Mouse (Mus musculus) neutrophil, adult 5-6 weeks (primary cell): ENCODE measurements around the gene Chfr. TPM values are rescaled to one million over a fixed set of nuclear protein-coding genes. Genes with fewer than 3 reads are reported as not detected.
"Not testable (repeated sequence)": the region's sequence is repeated elsewhere in the genome, so short reads cannot be mapped to it uniquely, and the experiment has no call there.

Source experiments
- ATAC-seq: fragments of 151-379, 151-347 bp; 2 replicates; pipeline ENCODE4 v1.8.0; 2017; ENCODE audit warnings: mild to moderate bottlenecking, moderate TSS enrichment; ENCODE audit not compliant: insufficient number of reproducible peaks, poor library complexity, low FRiP score, severe bottlenecking; ENCODE audit errors: extremely low read depth
- total RNA-seq: library from RNA; stranded (forward); fragments of 200-1000 nt; gene quantifications from 2 replicates; pipeline ENCODE4 v1.2.3, GENCODE M21; 2017

Chfr gene
- total RNA-seq, 1 experiment from 2014 or later: 111 TPM

- ATAC-seq: no peak
These were observed 28.6 kb upstream of the Chfr start for GRCm38 (mm10) chr5:110106901-110107564.

DNA sequence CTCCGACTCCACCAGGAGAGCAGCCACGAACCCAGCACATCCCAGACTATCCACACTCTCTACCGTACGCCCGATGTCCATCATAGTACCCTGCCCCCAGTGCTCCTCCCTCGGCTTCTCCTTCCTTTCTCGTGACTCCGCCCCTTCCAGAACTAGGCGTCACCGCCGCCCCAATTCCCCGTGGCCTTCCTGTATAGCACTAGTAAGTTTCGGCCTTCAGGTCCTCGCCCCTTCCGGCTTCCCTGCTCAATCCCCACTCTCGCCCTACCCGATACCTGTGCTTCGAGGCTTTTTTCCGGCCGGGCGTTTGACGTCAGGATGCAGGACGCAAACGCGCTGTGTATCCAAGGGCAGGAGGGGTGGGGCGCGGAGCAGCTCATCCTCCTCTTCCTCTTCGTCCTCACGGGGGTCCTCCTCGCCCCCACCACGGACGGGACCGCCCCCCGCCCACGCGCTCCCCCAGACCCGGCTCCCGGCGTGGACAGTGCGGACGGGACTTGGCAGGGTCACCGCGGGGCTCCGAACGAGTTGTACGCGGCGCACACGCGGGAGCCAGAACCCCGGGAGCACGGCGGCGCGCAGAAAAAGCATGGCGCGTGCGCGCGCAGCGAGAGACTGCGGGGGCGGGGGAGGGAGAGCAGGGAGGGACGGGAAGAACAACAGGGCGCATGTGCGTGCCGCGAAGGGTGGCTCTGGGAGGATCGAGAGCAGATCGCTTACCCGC, 27.9 kb upstream of the Chfr start, which contains the start of gene Gtpbp6:
Gene Gtpbp6 (minus strand): TSS at position 617 of the 724 bp plus-strand sequence.
- ATAC-seq: peak; percentile 74

- ATAC-seq: no peak
These were observed 27.4 kb upstream of the Chfr start for GRCm38 (mm10) chr5:110108305-110108628.

DNA sequence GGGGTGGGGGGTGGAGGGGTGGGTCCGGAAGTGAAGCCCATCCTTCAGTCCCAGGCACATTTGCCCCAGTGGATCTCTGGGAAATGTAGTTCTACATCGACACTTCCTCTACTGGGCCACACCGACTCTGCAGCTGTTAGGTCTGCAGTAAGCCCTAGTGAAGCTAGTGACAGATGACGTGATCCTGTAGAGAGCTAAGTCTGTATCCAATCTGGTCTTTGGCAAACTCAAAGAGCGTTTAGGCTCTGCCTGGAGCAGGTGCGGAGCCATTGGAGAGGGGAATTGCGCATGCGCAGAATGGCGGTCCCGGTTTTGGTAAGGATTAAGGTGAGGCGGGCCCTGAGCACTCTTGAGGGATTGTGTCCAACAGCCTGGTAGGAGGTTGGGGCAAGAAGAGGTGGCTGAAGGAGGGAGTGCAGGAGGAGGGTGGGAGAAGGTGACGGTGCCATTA, 25.6 kb upstream of the Chfr start, which contains the start of gene Zfp605:
Gene Zfp605 (plus strand): TSS at position 102 of the 451 bp plus-strand sequence.
- peak; percentile 59 for ATAC-seq

GRCm38 (mm10) chr5:110122380-110122779, 13.3 kb upstream of the Chfr start:
- ATAC-seq: not testable (repeated sequence)

- ATAC-seq: no peak
These were observed 434 bp downstream of the Chfr start for GRCm38 (mm10) chr5:110136087-110136464.

DNA sequence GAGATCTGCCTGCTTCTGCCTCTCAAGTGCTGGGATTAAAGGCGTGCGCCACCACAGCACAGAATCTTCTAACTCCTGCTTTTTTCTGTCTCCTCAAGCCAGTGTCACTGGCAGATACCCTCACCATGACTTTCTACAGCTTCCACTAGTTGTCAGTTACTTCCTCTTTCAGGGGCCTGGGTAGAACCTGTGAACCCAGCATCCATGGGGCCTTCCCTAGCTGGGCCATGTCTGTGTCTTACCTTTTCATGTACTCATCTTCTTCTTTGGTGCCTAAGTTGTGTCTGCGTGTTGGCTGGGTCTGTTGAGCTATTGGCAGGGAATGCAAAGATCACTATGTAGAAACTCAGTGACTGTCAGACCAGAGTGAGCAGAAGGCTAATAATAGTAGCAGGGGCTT, 2.2 kb downstream of the Chfr start:
- no peak for ATAC-seq

DNA sequence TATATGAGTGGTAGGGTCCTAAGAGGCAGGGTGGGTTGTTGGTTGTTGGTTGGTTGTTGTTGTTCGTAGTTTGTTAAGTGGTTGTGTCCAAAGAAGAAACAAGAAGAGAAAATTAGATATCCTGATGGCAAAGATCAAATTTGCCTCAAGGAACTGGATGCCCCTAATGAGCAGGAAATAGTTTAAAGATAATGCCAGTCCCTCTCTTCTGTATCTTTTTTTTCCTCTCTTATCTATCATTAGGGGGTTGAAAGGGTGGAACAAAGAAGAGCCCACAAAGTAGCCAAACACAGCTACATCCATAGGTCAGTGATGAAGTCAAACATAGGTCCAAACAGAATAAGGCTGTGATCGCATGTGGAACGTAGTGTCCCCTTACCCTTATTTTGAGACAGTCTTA, 3.7 kb downstream of the Chfr start:
- no peak for ATAC-seq

DNA sequence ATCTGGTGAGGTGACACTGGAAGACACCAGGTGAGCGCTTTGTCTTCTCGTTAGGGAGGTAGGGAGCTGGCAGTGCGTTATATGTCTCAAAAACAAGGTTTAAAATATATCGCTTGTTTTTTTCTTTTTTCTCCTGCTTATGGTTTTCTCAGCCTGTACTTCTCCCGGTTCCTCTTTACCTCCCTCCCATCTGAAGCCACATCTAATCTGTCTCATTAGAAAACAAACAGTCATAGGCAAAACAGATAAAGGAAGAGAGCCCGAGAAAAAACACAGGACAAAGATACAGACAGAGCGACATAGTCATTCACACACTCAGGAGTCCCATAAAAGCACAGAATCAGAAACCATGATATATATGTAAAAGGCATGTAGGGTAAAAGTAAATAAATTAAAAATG, 4.8 kb downstream of the Chfr start:
- ATAC-seq: no peak

DNA sequence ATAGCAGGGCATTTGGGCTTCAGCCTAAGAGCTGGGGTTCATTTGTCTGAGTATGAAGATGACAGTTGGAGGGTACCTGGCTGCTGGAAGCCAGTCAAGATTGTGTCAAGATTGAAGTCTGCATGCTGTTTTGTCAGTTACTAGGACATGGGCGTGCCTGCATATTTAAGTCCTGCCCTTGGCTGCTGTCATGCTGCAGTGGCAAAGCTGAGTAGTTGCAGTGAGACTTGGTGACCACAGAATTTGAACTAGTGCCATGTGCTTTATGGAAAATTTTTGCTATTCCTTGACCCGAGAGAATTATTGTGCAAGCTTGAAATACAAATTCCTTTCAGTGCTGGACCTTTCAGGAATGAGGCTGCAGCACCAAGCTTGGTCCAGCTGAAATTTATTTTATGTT, 6.7 kb downstream of the Chfr start:
- no peak for ATAC-seq

GRCm38 (mm10) chr5:110143007-110143406, 7.4 kb downstream of the Chfr start:
- 0 out of 2 replicates have a peak, but pooled peaks have one; percentile 26 for ATAC-seq

DNA sequence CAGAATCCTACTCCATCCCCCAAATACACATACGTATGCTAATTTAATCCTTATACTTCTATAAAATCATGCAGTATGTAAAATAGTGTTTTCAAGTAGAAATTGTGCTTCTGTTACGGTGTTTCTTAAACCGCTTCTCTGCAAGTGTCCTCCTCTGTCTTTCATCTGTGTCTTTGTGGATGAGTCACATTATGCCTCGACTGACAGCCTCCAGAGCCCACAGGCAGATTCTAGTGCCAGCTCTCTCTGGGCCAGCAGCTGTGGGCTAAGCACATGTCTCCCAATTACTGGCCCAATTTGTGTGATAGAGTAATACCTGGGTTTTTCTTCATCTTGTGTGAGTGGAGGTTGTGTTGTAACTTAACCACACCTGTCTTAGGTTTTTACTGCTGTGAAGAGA, 33.7 kb downstream of the Chfr start:
- no peak for ATAC-seq

DNA sequence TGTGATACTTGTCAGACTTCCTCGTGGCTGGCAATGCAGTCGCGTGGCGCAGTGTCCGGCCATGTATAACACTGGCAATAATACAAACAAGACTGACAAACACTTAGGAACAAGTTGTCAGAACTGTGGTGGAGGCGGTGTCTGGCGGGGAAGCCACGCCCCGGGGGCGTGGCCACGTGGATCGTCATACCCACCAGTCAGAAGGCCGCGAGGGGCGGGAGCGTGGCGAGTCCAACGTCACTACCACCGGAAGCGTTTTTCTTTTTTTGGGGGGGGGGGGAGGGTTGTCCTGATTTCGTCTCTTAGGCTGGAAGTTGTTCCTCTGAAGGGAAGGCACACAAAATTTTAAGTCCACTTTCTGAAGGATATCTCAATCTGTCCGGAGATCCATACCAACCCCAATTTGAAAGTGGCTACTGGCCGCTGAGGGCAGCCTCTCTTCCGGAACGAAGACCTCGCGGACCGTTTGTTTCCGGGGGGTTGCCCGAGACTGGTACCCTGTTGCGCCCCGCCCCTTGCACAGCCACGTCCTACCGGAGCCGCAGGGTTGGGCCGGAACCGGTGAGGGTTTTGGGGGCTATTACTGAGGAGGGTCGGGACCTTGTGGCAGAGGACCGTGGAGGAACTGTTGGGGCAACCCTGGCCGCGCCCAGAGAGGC, 40.8 kb downstream of the Chfr start, which contains the start of gene Golga3:
Gene Golga3 (plus strand): TSS at position 340 of the 659 bp plus-strand sequence.
- peak; percentile 94 for ATAC-seq

GRCm38 (mm10) chr5:110177021-110177420, 41.4 kb downstream of the Chfr start:
- no peak for ATAC-seq

DNA sequence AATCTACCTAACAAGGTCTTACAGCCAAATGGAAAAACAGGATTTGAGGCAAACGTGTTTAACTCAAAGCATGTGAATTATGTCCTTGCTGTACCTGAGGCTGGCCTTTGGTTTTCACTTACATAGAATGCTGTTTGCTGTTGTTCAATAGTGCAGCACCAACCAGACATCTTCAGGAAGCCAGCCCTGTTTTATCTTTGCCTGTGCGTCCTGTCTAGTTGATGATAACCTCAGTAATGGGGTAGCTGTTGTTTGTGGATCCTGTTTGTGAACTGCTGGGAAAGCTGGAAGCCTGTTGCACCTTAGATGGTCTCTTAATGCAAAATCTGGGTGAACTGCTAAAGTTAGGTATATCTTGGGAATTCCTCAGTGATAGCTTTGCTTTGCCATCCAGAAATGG, 43.0 kb downstream of the Chfr start:
- no peak for ATAC-seq

- no peak for ATAC-seq
These were observed 46.1 kb downstream of the Chfr start for GRCm38 (mm10) chr5:110181716-110182115.

GRCm38 (mm10) chr5:110203164-110203895, 67.7 kb downstream of the Chfr start:
- ATAC-seq: no peak

DNA sequence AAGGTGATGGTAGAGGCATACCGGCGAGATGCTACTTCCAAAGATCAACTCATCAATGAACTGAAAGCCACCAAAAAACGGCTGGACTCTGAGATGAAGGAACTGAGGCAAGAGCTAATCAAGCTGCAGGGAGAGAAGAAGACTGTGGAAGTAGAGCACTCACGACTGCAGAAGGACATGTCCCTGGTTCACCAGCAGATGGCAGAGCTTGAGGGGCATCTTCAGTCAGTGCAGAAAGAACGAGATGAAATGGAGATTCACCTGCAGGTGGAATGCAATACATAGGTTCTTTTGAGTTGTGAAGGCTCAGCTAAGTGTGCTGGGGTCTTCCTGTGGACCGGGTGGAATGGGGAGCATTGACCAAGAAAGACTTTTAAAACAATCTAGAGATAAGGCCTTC, 69.1 kb downstream of the Chfr start:
- no peak for ATAC-seq

- peak; percentile 69; the same call in 1 of the 2 replicates for ATAC-seq
These were observed 75.7 kb downstream of the Chfr start for GRCm38 (mm10) chr5:110211312-110211711.
